Mouse (Mus musculus): Measurements from ENCODE around the gene Rnf111. TPM values are rescaled to one million over a fixed set of nuclear protein-coding genes. Genes with fewer than 3 reads are reported as not detected.
"Not testable (repeated sequence)": the region's sequence is repeated elsewhere in the genome, so short reads cannot be mapped to it uniquely, and the experiment has no call there.

Rnf111 gene
- total RNA-seq, 2 experiments from 2014 or later: 17.6 to 43.9 TPM

DNA sequence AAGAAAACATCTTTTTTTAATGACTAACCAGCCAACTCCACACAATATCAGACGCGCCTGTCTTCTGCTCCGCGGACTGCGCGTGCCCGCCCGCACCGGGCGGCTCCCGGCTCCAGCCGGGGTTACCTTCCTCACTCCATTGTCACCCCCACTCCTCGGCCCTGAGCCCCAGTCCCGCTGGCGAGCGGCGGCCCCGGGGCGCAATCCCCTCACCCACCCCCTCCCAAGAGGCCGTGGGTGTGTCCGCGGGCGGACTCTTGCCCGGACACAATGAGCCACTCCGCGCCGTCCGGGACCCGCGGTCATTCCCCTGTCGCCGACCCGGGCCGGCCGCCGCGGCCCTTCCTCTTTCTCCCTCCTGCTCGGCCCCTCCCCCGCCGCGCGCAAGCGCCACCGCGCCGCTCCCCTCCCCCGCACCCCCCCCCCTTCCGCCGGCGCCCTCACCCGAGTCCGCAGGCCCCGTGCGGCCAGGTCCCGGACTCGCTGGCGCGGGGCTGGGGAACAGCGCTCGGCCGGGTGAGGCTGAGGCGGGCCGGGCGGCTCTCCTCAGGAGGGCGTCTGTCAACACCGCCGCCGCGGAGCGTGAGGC, 416 bp downstream of the Rnf111 start:
- peak; percentile 67 for ATAC-seq (replicated peaks; ENCODE audit: low FRiP score, low TSS enrichment, poor library complexity, severe bottlenecking)

DNA sequence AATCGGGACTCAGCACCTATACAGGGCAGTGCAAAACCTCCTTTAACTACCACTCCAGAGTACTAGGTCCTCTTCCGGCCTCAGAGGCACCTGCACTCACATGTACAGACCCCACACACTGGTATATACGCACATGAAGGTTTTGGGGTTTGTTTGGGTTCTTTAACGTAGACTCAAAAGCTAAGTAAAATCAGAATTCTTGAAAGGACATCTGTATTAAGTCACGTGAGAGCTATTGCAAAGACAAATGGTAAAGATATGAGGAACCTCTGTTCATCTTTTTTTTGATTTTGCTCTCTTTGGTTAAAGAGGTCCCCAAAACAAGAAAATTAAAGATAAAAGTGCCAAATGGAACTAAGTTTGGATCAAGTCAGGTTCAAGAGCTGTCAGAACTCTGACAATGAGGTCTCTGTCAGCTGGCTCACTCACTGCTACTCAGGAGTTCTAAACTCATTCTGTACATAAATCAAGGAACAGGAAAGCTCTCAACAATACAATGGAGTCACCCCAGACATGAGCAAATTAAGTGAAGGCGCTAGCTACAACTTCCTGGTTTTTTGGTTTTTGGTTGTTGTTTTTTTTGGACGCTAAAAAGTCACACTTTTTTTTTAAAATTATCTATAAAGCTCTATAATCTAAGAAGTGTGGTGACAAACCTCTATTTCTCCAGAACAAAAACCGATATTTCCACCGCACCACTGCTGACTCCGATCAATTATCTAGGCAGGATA, 1.1 kb downstream of the Rnf111 start:
- 0 out of 2 replicates have a peak, but pooled peaks have one; percentile 32 for ATAC-seq (replicated peaks; ENCODE audit: low FRiP score, low TSS enrichment, poor library complexity, severe bottlenecking)

DNA sequence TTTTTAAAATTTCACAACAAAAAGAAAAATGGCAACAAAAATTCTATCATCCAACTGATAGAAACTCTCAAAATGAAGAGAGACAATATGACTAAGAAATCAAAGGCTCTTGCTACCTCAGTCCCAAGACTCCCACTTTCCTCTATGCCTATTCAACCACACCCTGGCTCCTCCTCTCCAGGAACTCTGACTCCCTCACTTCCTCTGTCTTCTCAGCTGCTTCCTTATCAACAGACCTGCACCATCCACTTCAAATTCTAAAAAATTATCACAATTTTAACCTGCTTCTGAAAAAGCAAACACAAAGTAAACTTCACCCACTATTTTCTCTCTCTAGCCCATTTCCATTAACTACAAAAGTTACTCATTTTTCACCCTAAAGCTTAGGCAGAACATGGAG, 6.5 kb downstream of the Rnf111 start:
- 0 out of 2 replicates have a peak, but pooled peaks have one; percentile 47 for ATAC-seq (replicated peaks; ENCODE audit: low FRiP score, low TSS enrichment, poor library complexity, severe bottlenecking)

DNA sequence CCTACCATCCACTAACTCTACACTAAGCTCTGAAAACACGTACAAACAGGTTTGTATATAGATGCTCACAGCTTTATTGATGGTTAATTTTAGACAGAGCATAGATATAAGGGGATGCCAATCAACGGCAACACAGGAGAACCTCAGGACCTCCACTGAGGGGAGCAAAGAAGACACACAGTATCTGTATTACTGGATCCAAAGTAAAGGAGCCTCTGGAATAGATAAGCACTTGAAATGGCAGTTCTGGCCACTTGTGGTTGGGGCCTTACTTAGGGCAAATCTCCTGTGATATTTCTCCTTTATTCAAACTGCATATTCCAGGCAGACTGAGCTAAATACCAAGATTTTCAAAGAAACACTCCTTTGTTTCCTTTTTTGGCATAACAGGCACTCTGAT, 10.5 kb downstream of the Rnf111 start:
- ATAC-seq (replicated peaks; ENCODE audit: low FRiP score, low TSS enrichment, poor library complexity, severe bottlenecking): peak; percentile 71; the same call in 1 of the 2 replicates

DNA sequence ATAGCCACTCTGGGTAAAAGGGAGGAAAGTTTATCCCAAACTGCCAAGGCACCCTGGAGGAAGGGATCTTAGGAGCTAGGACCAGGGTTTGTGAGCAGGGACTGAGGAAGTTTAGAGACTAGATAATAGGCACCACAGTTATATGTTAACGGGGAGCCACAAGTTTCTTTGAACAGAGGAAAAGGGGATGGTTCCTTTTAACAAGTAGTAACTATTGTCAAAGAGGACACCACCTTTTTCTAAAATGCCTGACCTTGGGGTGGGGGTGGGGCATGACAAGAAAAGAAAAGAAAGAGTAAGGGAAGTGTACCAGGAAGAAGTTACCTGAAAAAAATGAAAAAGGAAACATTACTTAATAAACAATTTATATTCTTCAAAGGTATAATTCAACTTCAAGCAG, 12.3 kb downstream of the Rnf111 start:
- ATAC-seq (replicated peaks; ENCODE audit: low FRiP score, low TSS enrichment, poor library complexity, severe bottlenecking): no peak

DNA sequence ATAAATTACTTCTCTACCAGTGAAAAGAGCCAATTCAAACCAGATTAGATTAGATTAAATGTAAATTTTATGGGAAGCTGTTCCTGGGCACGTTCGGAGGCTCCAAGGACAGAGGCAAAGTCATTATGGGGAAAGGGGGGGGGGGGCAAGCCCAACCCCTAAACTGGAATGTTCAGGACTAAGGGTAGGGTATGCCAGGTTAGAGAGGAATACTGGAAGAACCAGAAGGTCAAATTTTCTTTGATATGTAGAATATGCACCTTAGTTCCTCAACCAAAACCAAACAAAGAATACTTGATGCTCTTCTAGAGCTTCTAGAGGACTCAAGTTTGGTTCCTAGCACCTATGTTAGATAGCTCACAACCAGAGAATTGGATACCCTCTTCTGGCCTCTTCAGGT, 16.1 kb downstream of the Rnf111 start:
- ATAC-seq (replicated peaks; ENCODE audit: low FRiP score, low TSS enrichment, poor library complexity, severe bottlenecking): no peak

DNA sequence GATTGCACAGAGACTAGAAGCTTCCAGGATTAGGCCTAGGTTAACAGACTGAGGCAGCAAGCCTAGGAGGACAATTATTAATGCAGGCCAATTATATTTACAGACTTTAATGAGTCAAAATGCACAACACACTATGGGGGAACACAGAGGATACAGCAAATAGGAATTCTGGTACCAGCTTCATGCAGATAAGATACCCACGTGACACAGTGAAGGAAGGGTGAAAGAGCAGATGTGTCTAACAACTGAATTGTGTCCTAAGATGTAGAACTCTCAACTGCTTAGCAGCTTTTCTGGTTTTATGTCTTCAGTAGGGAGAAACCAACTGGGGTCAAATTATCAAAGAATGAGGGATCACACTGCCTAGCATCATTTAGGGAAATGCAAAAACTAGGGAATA, 17.7 kb downstream of the Rnf111 start:
- ATAC-seq (replicated peaks; ENCODE audit: low FRiP score, low TSS enrichment, poor library complexity, severe bottlenecking): no peak

DNA sequence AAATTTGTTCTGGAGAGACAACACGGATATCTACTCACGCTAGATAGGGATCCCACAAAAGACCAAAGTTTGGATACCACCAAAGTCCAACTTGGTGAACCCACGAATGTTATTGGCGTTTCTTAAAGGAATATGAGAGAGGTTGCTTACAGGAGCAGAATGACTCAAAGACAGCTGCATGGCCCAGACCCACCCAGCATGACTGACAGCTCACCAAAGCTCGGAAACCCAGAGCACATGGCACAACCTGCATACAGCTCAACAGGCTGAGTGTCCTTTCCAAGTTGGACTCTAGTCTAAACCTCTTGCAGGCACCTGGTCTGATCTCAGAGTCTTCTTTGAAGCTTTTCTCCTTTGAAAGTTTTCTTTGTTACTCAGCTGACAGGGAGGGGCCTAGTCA, 20.0 kb downstream of the Rnf111 start:
- no peak for ATAC-seq (replicated peaks; ENCODE audit: low FRiP score, low TSS enrichment, poor library complexity, severe bottlenecking)

DNA sequence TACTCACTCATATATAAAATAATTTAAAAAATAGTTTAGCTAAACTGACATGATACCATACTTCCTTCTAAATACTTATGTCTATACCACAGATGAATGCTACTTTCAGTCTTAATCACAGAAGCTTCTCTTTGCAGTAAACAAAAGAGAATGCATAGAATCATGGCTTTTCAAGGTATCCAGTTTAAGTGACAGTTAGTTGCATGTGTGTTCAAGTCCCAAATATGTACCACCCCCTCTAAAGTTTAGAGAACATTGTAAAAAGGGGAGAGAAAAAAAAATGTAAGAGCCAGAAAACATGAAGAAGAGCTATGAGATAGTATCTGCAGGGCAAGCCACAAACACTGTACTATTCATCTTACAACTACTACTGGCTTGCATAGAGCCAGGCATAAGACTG, 21.7 kb downstream of the Rnf111 start:
- ATAC-seq (replicated peaks; ENCODE audit: low FRiP score, low TSS enrichment, poor library complexity, severe bottlenecking): no peak

DNA sequence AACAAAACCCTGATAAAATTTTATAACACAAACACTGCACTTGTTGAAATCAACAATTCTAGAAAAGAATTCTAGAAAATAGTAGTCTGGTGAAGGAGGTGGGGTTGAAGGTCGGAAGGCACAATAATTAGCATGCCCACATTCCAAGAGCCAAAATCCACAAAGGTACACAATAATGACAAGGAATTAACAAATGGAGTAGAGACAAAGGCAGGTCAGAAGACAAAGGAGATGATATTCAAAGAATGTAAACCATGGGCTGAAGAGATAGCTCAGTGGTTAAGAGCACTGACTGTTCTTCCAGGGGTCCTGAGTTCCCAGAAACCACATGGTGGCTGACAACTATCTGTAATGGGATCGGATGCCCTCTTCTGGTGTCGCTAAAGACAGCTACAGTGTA, 26.3 kb downstream of the Rnf111 start:
- ATAC-seq (replicated peaks; ENCODE audit: low FRiP score, low TSS enrichment, poor library complexity, severe bottlenecking): no peak

DNA sequence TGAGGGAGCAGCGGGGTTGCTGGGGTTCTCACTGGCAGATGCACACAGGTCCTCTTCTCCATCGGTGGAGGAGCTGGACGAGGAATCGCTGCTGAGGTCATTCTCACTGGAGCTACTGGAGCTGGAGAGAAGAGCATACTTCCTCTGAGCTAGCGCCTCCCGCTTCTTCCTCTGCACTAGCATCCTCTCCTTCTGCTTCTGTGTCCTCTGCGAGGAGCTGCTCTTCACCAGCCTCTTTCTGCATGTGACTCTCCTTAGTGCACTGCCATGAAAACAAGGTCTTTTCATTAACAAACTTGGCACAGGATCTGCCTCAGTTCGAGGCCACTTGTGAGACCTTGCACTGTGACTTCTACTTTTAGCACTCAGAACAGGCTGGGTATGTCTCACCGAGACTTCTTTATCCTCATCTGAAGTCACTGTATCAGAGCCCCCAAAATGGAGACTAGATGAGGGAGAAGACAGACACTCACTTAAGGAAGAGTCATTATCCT, 27.7 kb downstream of the Rnf111 start:
- no peak for ATAC-seq (replicated peaks; ENCODE audit: low FRiP score, low TSS enrichment, poor library complexity, severe bottlenecking)

DNA sequence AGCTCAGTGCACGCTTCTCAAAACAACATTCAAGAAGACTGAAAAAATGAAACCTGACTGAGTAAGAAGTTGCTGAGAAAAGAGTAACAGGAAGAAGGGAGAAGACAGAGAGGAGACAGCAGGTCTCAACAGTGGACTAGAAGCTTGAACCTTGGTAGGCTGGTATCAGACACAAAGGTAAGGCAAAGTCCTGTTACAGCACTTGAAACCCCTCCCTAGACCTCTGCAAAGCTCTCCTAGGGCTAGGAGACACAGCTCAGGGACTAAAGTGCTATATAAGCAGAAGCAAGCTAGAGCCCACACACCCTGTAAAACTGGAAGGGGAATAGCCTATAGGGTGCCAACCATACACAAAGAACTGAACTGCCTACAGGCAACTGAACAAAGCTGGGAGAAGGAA, 30.1 kb downstream of the Rnf111 start:
- ATAC-seq (replicated peaks; ENCODE audit: low FRiP score, low TSS enrichment, poor library complexity, severe bottlenecking): no peak

DNA sequence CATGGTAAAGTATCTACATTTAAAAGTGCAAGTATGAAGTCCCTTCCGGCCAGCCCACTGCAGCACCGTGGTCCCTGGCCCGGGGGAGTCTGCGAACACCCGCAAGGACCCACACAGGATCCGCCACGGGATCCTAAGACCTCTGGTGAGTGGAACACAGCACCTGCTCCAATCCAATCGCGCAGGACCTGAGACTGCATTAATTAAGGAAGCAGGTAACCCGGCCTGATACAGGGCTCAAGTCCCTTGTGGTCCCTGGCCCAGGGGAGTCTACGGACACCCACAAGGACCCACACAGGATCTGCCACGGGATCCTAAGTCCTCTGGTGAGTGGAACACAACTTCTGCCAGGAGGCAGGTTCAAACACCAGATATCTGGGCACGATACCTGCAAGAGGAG, 40.4 kb downstream of the Rnf111 start:
- ATAC-seq (replicated peaks; ENCODE audit: low FRiP score, low TSS enrichment, poor library complexity, severe bottlenecking): not testable (repeated sequence)

DNA sequence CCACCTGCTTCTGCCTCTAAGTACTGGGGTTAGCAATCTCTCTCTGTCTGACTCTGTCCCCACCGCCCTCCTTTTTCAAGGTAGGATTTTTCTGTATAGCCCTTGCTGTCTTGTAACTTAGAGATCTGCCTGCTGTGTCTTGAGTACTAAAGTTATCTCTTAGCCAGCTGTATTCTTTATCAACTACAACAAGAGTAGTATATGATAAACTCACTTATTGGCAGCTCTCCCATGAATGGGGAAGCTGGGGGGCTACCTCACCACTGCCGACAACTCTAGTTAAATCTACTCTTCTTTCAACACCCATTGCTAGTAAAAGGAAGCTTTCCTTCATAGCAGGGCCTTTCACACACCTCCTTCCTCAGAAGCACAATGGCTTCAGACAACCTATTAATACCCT, 51.2 kb downstream of the Rnf111 start:
- 0 out of 2 replicates have a peak, but pooled peaks have one; percentile 47 for ATAC-seq (replicated peaks; ENCODE audit: low FRiP score, low TSS enrichment, poor library complexity, severe bottlenecking)

DNA sequence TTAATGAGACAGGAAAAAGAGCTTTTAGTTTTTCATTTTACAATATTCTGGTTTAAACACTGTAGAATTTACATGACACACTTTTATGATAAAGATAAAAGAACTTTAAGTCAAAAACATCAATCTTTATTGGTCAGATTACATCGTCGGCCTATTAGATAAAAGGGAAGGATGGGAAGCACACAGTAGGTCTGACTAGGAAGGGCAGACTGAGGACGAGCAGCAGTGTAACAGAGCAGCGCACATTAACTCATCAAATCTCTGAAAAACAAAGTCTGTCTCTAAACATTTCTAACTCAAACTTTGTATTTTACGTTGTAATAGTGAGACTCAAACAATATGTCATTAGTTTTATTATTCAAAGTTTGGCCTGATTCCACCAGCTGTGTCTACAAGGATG, 54.5 kb downstream of the Rnf111 start:
- no peak for ATAC-seq (replicated peaks; ENCODE audit: low FRiP score, low TSS enrichment, poor library complexity, severe bottlenecking)

DNA sequence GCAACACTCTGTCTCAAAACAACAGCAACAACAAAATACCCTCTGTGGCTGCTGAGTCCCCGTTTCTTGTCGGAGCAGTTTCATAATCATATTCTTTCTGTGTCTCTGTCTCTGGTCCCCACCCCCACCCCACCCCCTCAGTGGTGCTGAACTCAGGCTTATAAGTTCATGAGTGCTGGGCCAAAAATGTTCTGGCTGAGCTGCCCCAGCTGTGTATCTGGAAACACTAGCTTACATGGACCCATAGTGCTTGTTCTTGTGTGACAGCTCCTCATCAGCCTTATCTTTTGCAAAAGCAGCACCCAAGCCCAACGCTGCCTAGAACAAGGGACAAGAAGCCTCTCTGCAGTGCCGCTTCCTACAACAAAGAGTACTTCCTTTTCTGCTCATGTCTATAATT, 63.6 kb downstream of the Rnf111 start:
- no peak for ATAC-seq (replicated peaks; ENCODE audit: low FRiP score, low TSS enrichment, poor library complexity, severe bottlenecking)

DNA sequence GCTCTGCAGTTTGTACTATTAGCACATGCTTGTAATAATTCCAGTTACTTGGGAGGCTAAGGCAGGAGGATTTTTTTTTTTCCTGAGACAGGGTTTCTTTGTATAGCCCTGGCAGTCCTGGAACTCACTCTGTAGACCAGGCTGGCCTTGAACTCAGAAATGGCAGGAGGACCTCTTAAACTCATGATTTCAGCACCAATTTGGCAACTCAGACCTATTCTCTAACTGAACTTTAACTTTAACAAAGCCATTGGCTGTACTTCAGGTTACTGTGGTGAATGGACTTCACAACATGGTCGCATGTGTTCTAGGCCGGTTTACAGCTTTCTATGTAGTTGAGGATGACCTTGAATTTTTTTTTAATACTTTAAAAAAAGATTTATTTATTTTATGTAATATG, 80.9 kb downstream of the Rnf111 start:
- ATAC-seq (replicated peaks; ENCODE audit: low FRiP score, low TSS enrichment, poor library complexity, severe bottlenecking): no peak

DNA sequence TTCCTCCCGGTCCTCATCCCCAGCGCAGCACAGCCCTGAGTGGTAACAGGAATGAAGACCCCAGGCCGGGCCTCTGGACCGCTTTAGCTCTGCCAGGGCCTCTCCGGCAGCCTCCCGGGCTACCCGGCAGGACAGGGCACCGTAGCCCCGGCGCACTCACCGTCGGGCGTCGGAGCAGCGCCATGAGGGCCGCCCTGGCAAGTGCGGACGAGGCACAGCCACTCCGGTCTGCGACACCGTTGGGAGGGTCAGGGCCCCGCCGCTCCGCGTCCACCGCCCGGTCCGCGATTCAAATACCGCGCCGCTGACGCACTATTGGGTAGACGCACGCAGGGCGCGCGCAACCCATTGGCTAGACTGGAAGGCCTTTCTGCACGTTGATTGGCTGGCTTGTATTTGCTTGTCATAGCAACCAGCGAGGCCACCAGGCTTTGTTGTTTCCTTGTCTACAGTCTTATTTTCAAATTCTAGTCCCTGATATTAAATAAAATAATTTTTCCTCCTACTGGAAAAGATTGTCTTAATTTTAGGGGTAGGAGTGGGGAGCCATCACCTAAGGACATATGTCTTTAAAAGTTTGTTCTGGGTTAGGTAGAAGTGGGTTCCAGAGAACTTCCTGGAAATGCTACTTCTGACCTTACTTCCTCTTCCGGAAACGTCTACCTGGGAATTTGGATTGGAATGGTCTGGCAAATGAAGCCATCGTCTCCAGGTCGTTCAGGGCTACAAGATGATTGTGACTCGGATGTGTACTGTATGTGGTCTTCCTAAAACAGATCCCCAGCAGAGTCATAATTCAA, 82.1 kb downstream of the Rnf111 start, which contains the start of gene Ccnb2:
Ccnb2 (minus strand) TSS at position 291 of the 800 bp plus-strand sequence.
- ATAC-seq (replicated peaks; ENCODE audit: low FRiP score, low TSS enrichment, poor library complexity, severe bottlenecking): peak; percentile 98

DNA sequence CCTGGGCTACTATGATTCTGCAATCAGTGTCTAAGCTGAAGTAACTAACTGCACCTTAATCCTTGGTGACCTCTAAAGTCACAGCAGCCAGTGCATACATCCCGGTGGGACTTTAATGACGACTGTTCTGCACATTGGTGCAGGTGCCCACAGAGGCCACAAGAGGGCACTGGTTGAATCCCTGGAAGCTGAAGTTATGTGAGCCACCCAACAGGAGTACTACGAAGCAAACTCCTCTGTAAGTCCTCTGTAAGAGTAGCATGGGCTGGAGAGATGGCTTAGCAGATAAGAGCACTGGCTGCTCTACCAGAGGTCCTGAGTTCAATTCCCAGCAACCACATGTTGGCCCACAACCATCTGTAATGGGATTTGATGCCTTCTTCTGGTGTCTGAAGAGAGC, 87.1 kb downstream of the Rnf111 start:
- peak; percentile 85 for ATAC-seq (replicated peaks; ENCODE audit: low FRiP score, low TSS enrichment, poor library complexity, severe bottlenecking)

DNA sequence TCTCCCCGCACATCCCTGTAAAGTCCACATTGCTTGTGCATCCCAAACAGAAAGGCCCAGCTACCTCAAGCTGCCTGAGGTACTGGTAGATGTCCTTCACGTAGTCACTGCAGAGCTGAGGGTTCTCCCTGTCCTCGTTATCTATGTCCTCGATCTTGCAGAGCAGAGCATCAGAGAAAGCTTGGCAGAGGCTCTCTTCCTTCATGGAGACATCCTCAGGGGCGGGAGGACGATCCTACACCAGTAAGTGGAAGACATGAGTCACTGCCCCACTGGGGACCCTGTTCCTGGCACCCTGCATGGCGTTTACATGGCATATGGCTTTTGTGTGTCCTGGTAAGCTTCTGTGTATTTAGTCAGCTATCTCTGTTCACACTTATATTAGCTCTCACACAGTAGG, 90.5 kb downstream of the Rnf111 start:
- no peak for ATAC-seq (replicated peaks; ENCODE audit: low FRiP score, low TSS enrichment, poor library complexity, severe bottlenecking)

All from megakaryocyte-erythroid progenitor cell, adult 5-6 weeks (primary cell).